Mouse (Mus musculus): Measurements from ENCODE around the gene Pfn4. TPM values are rescaled to one million over a fixed set of nuclear protein-coding genes. Genes with fewer than 3 reads are reported as not detected.
"Not testable (repeated sequence)": the region's sequence is repeated elsewhere in the genome, so short reads cannot be mapped to it uniquely, and the experiment has no call there.

Gene Pfn4
- total and polyA plus RNA-seq, 3 experiments = not detected

- no peaks in the 10 kb centered on the region for H3K9me3 ChIP-seq (replicated peaks; ENCODE audit: low read length)
- no peak for DNase-seq (ENCODE audit: extremely low read depth)
- H3K27me3 ChIP-seq (replicated peaks) = no peaks in the 10 kb centered on the region
- dilution Hi-C loops (cut with MboI; ENCODE audit: extremely low pct_ligation_motif_present, extremely low pct_unique_long_range_greater_than_20kb, low sequenced_read_pairs) (no loop called here), in situ Hi-C loops (cut with MboI; ENCODE audit: low pct_ligation_motif_present, low pct_unique_long_range_greater_than_20kb, low sequenced_read_pairs) (no loop called here)
- no peak overlapping the region for H3K27ac ChIP-seq (ENCODE audit: insufficient read depth, low read depth)
- H3K79me2 ChIP-seq (replicated peaks; ENCODE audit: control insufficient read depth, extremely low read depth, insufficient read depth, poor library complexity, severe bottlenecking) = no peaks in the 10 kb centered on the region
- no peak overlapping the region for H3K4me2 ChIP-seq (ENCODE audit: insufficient read depth, low read depth, poor library complexity, severe bottlenecking)
- no peak overlapping the region for H3K9ac ChIP-seq (ENCODE audit: insufficient read depth, low read depth)
- TF ChIP-seq HCFC1 (IDR thresholded peaks at IDR 0.05; ENCODE audit: low read depth, low read length) (no peak), PAX5 (IDR thresholded peaks at IDR 0.05; ENCODE audit: low read length) (no peak), IRF4 (IDR thresholded peaks at IDR 0.05; ENCODE audit: low read depth, low read length) (no peak), MYC (IDR thresholded peaks at IDR 0.05; ENCODE audit: low read depth, low read length) (no peak), RCOR1 (conservative IDR thresholded peaks at IDR 0.05; ENCODE audit: low read depth, low read length) (no peak), MAZ (IDR thresholded peaks at IDR 0.05; ENCODE audit: low read depth, low read length) (no peak), JUND (conservative IDR thresholded peaks at IDR 0.05; ENCODE audit: low read depth, low read length) (no peak), TCF12 (IDR thresholded peaks at IDR 0.05; ENCODE audit: low read depth, low read length) (no peak)
- H3K36me3 ChIP-seq (replicated peaks in 1 of 2; ENCODE audit: control insufficient read depth in 1 of 2, insufficient read depth in 1 of 2, low read length in 1 of 2) = no peaks in the 10 kb centered on the region
- H3K4me1 ChIP-seq (ENCODE audit: control insufficient read depth in 1 of 2, insufficient read depth in 2 of 2) = peaks cover 0 to 3% of the 10 kb centered on the region in 2 experiments; a peak in 1 of 4 replicates
- no peak overlapping the region for H3K4me3 ChIP-seq (replicated peaks in 1 of 3; ENCODE audit: low read depth in 2 of 3, low read length in 2 of 3, poor library complexity in 1 of 3)
Observed at GRCm38 (mm10) chr12:4783598-4783997, 14.8 kb downstream of the Pfn4 start.

GRCm38 (mm10) chr12:4784466-4784865, 15.6 kb downstream of the Pfn4 start:
- TF ChIP-seq RAD21 (IDR thresholded peaks at IDR 0.05; ENCODE audit: low read depth, low read length) (no peak), POLR2A (IDR thresholded peaks at IDR 0.05; ENCODE audit: low read depth, low read length) (no peak), NELFE (IDR thresholded peaks at IDR 0.05; ENCODE audit: low read depth, low read length) (no peak), PAX5 (IDR thresholded peaks at IDR 0.05; ENCODE audit: low read length) (no peak), ZKSCAN1 (IDR thresholded peaks at IDR 0.05; ENCODE audit: borderline replicate concordance, low read depth, low read length) (no peak)
- no peak for DNase-seq (ENCODE audit: extremely low read depth)
- in situ Hi-C loops (cut with MboI; ENCODE audit: low pct_ligation_motif_present, low pct_unique_long_range_greater_than_20kb, low sequenced_read_pairs) = no loop called here

GRCm38 (mm10) chr12:4788128-4788527, 19.3 kb downstream of the Pfn4 start:
- H3K9ac ChIP-seq (ENCODE audit: insufficient read depth, low read depth); DNase-seq (ENCODE audit: extremely low read depth); H3K36me3 ChIP-seq (replicated peaks in 1 of 2; ENCODE audit: control insufficient read depth in 1 of 2, insufficient read depth in 1 of 2, low read length in 1 of 2); in situ Hi-C loops (cut with MboI; ENCODE audit: low pct_ligation_motif_present, low pct_unique_long_range_greater_than_20kb, low sequenced_read_pairs); H3K4me2 ChIP-seq (ENCODE audit: insufficient read depth, low read depth, poor library complexity, severe bottlenecking); H3K27ac ChIP-seq (ENCODE audit: insufficient read depth, low read depth); H3K4me1 ChIP-seq (ENCODE audit: control insufficient read depth in 1 of 2, insufficient read depth in 2 of 2); dilution Hi-C loops (cut with MboI; ENCODE audit: extremely low pct_ligation_motif_present, extremely low pct_unique_long_range_greater_than_20kb, low sequenced_read_pairs); H3K79me2 ChIP-seq (replicated peaks; ENCODE audit: control insufficient read depth, extremely low read depth, insufficient read depth, poor library complexity, severe bottlenecking); H3K4me3 ChIP-seq (replicated peaks in 1 of 3; ENCODE audit: low read depth in 2 of 3, low read length in 2 of 3, poor library complexity in 1 of 3); H3K27me3 ChIP-seq (replicated peaks); H3K9me3 ChIP-seq (replicated peaks; ENCODE audit: low read length): not testable (repeated sequence)

More at GRCm38 (mm10) chr12:4784466-4784865, 15.6 kb downstream of the Pfn4 start:
- Histone ChIP-seq H3K4me3 (replicated peaks in 1 of 3; ENCODE audit: low read depth in 2 of 3, low read length in 2 of 3, poor library complexity in 1 of 3) (no peak overlapping the region), H3K27me3 (replicated peaks) (no peaks in the 10 kb centered on the region), H3K36me3 (replicated peaks in 1 of 2; ENCODE audit: control insufficient read depth in 1 of 2, insufficient read depth in 1 of 2, low read length in 1 of 2) (no peaks in the 10 kb centered on the region), H3K9me3 (replicated peaks; ENCODE audit: low read length) (no peaks in the 10 kb centered on the region), H3K79me2 (replicated peaks; ENCODE audit: control insufficient read depth, extremely low read depth, insufficient read depth, poor library complexity, severe bottlenecking) (no peaks in the 10 kb centered on the region), H3K27ac (ENCODE audit: insufficient read depth, low read depth) (no peak overlapping the region), H3K4me1 (ENCODE audit: control insufficient read depth in 1 of 2, insufficient read depth in 2 of 2) (peaks cover 0 to 3% of the 10 kb centered on the region in 2 experiments; a peak in 1 of 4 replicates), H3K4me2 (ENCODE audit: insufficient read depth, low read depth, poor library complexity, severe bottlenecking) (no peak overlapping the region), H3K9ac (ENCODE audit: insufficient read depth, low read depth) (no peak overlapping the region)
- dilution Hi-C loops (cut with MboI; ENCODE audit: extremely low pct_ligation_motif_present, extremely low pct_unique_long_range_greater_than_20kb, low sequenced_read_pairs) = no loop called here

All from CH12.LX (cell line).